Mouse (Mus musculus): Measurements from ENCODE around the gene Wdr76. TPM values are rescaled to one million over a fixed set of nuclear protein-coding genes. Genes with fewer than 3 reads are reported as not detected.
"Not testable (repeated sequence)": the region's sequence is repeated elsewhere in the genome, so short reads cannot be mapped to it uniquely, and the experiment has no call there.

Wdr76 gene
- total and polyA plus RNA-seq, 2 experiments from 2014 or later: 3.4 to 9.5 TPM

GRCm38 (mm10) chr2:121514211-121514610 is 7.7 kb downstream of the Wdr76 start:
- Histone ChIP-seq H3K4me3 (ENCODE audit: low read depth, low read length) (no peak overlapping the region), H3K4me1 (ENCODE audit: control insufficient read depth, insufficient read depth) (no peaks in the 10 kb centered on the region), H3K9me3 (replicated peaks; ENCODE audit: control insufficient read depth, low read length) (no peaks in the 10 kb centered on the region), H3K27me3 (ENCODE audit: control insufficient read depth, insufficient read depth, low read length) (no peaks in the 10 kb centered on the region), H3K27ac (ENCODE audit: low read depth) (no peak overlapping the region), H3K36me3 (replicated peaks; ENCODE audit: control insufficient read depth, insufficient read depth, low read length) (peaks cover 33% of the 10 kb centered on the region), H3K4me2 (ENCODE audit: low read depth, low read length) (no peak overlapping the region), H3K9ac (replicated peaks; ENCODE audit: low read depth, low read length) (no peak overlapping the region)
- no peak for TF ChIP-seq EP300 (IDR thresholded peaks at IDR 0.05; ENCODE audit: low read depth)
- no peak for TF ChIP-seq CTCF (IDR thresholded peaks at IDR 0.05; ENCODE audit: low read depth)
- DNase-seq (ENCODE audit: low spot score) (no peak), ATAC-seq (ENCODE audit: insufficient read depth, low read depth) (no peak)
- WGBS: 90% methylated on average over 4 of the region's 4 CpGs

- Histone ChIP-seq H3K4me3 (ENCODE audit: low read depth, low read length) (no peak overlapping the region), H3K27me3 (ENCODE audit: control insufficient read depth, insufficient read depth, low read length) (no peaks in the 10 kb centered on the region), H3K9me3 (replicated peaks; ENCODE audit: control insufficient read depth, low read length) (no peaks in the 10 kb centered on the region), H3K27ac (ENCODE audit: low read depth) (no peak overlapping the region), H3K9ac (replicated peaks; ENCODE audit: low read depth, low read length) (no peak overlapping the region), H3K4me1 (ENCODE audit: control insufficient read depth, insufficient read depth) (no peaks in the 10 kb centered on the region), H3K36me3 (replicated peaks; ENCODE audit: control insufficient read depth, insufficient read depth, low read length) (peaks cover 23% of the 10 kb centered on the region), H3K4me2 (ENCODE audit: low read depth, low read length) (no peak overlapping the region)
- no peak for DNase-seq (ENCODE audit: low spot score)
- ATAC-seq (ENCODE audit: insufficient read depth, low read depth): no peak
- no peak for TF ChIP-seq EP300 (IDR thresholded peaks at IDR 0.05; ENCODE audit: low read depth)
- TF ChIP-seq CTCF (IDR thresholded peaks at IDR 0.05; ENCODE audit: low read depth): no peak
- WGBS: 93% methylated on average over 5 of the region's 5 CpGs
These were observed 11.6 kb downstream of the Wdr76 start for GRCm38 (mm10) chr2:121518106-121518505.

GRCm38 (mm10) chr2:121518711-121519110 is 12.2 kb downstream of the Wdr76 start:
- DNase-seq (ENCODE audit: low spot score); H3K27me3 ChIP-seq (ENCODE audit: control insufficient read depth, insufficient read depth, low read length); H3K9me3 ChIP-seq (replicated peaks; ENCODE audit: control insufficient read depth, low read length); H3K4me2 ChIP-seq (ENCODE audit: low read depth, low read length); H3K4me3 ChIP-seq (ENCODE audit: low read depth, low read length); H3K4me1 ChIP-seq (ENCODE audit: control insufficient read depth, insufficient read depth); ATAC-seq (ENCODE audit: insufficient read depth, low read depth); H3K27ac ChIP-seq (ENCODE audit: low read depth); H3K9ac ChIP-seq (replicated peaks; ENCODE audit: low read depth, low read length): not testable (repeated sequence)
- 89% methylated on average over 4 of the region's 4 CpGs for WGBS
- H3K36me3 ChIP-seq (replicated peaks; ENCODE audit: control insufficient read depth, insufficient read depth, low read length): peaks cover 21% of the 10 kb centered on the region

- no peaks in the 10 kb centered on the region for H3K4me1 ChIP-seq (ENCODE audit: control insufficient read depth, insufficient read depth)
- no peaks in the 10 kb centered on the region for H3K27me3 ChIP-seq (ENCODE audit: control insufficient read depth, insufficient read depth, low read length)
- no peak overlapping the region for H3K4me3 ChIP-seq (ENCODE audit: low read depth, low read length)
- no peak overlapping the region for H3K9ac ChIP-seq (replicated peaks; ENCODE audit: low read depth, low read length)
- ATAC-seq (ENCODE audit: insufficient read depth, low read depth): no peak
- DNase-seq (ENCODE audit: low spot score): no peak
- TF ChIP-seq EP300 (IDR thresholded peaks at IDR 0.05; ENCODE audit: low read depth): no peak
- no peak for TF ChIP-seq CTCF (IDR thresholded peaks at IDR 0.05; ENCODE audit: low read depth)
- WGBS: 63% methylated on average over 2 of the region's 2 CpGs
- no peak overlapping the region for H3K27ac ChIP-seq (ENCODE audit: low read depth)
- no peaks in the 10 kb centered on the region for H3K9me3 ChIP-seq (replicated peaks; ENCODE audit: control insufficient read depth, low read length)
- no peak overlapping the region for H3K4me2 ChIP-seq (ENCODE audit: low read depth, low read length)
- peaks cover 27% of the 10 kb centered on the region for H3K36me3 ChIP-seq (replicated peaks; ENCODE audit: control insufficient read depth, insufficient read depth, low read length)
These were observed 15.5 kb downstream of the Wdr76 start for GRCm38 (mm10) chr2:121522006-121522405.

DNA sequence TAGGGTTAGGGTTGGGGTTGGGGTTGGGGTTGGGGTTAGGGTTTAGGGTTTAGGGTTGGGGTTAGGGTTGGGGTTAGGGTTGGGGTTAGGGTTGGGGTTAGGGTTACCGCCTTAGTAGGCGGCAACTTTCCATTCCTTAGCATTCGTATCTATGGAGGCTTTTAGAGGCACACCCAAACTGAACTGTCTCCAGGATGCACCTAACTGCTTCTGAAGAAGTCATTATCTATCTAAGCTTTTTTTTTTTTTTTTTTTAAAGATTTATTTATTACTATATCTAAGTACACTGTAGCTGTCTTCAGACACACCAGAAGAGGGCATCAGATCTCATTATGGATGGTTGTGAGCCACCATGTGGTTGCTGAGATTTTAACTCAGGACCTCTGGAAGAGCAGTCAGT is 16.3 kb downstream of the Wdr76 start:
- H3K36me3 ChIP-seq (replicated peaks; ENCODE audit: control insufficient read depth, insufficient read depth, low read length): peaks cover 23% of the 10 kb centered on the region
- H3K4me3 ChIP-seq (ENCODE audit: low read depth, low read length); H3K4me2 ChIP-seq (ENCODE audit: low read depth, low read length); H3K27me3 ChIP-seq (ENCODE audit: control insufficient read depth, insufficient read depth, low read length); ATAC-seq (ENCODE audit: insufficient read depth, low read depth); H3K9me3 ChIP-seq (replicated peaks; ENCODE audit: control insufficient read depth, low read length); DNase-seq (ENCODE audit: low spot score); H3K4me1 ChIP-seq (ENCODE audit: control insufficient read depth, insufficient read depth); H3K9ac ChIP-seq (replicated peaks; ENCODE audit: low read depth, low read length); H3K27ac ChIP-seq (ENCODE audit: low read depth): not testable (repeated sequence)
- WGBS: 98% methylated on average over 3 of the region's 3 CpGs

GRCm38 (mm10) chr2:121525056-121525455 is 18.5 kb downstream of the Wdr76 start:
- no peaks in the 10 kb centered on the region for H3K27me3 ChIP-seq (ENCODE audit: control insufficient read depth, insufficient read depth, low read length)
- no peak for ATAC-seq (ENCODE audit: insufficient read depth, low read depth)
- 86% methylated on average over 2 of the region's 2 CpGs for WGBS
- no peak for TF ChIP-seq CTCF (IDR thresholded peaks at IDR 0.05; ENCODE audit: low read depth)
- TF ChIP-seq EP300 (IDR thresholded peaks at IDR 0.05; ENCODE audit: low read depth): no peak
- no peak overlapping the region for H3K4me2 ChIP-seq (ENCODE audit: low read depth, low read length)
- H3K9me3 ChIP-seq (replicated peaks; ENCODE audit: control insufficient read depth, low read length): no peaks in the 10 kb centered on the region
- H3K36me3 ChIP-seq (replicated peaks; ENCODE audit: control insufficient read depth, insufficient read depth, low read length): peaks cover 19% of the 10 kb centered on the region; the same call in 1 of the 2 replicates
- no peaks in the 10 kb centered on the region for H3K4me1 ChIP-seq (ENCODE audit: control insufficient read depth, insufficient read depth)
- no peak overlapping the region for H3K4me3 ChIP-seq (ENCODE audit: low read depth, low read length)
- no peak for DNase-seq (ENCODE audit: low spot score)
- H3K9ac ChIP-seq (replicated peaks; ENCODE audit: low read depth, low read length): no peak overlapping the region
- no peak overlapping the region for H3K27ac ChIP-seq (ENCODE audit: low read depth)

Measured in heart, postnatal 0 days (tissue).